Mouse (Mus musculus) CH12.LX (cell line): ENCODE results near the gene Olfr1094. TPM values are rescaled to one million over a fixed set of nuclear protein-coding genes. Genes with fewer than 3 reads are reported as not detected.

Experiments
- DNase-seq: peaks from one replicate; pipeline ENCODE4 v3.0.0-alpha.2; 2013; ENCODE audit errors: extremely low read depth
- H3K27ac ChIP-seq: 2 replicates; pipeline ENCODE4 v1.5.1; 2012; ENCODE audit warnings: low read depth, mild to moderate bottlenecking, control low read depth, moderate library complexity; ENCODE audit not compliant: insufficient read depth
- H3K27me3 ChIP-seq: replicated peaks from 2 replicates; pipeline ENCODE3; 2012; ENCODE audit warnings: inconsistent platforms
- H3K36me3 ChIP-seq, 2 experiments: replicated peaks in 1 of 2; 2 replicates each; pipeline versions ENCODE3 to v1.6.1; 2012; ENCODE audit warnings: inconsistent platforms in 1 of 2, low read length in 1 of 2, mild to moderate bottlenecking in 1 of 2, mixed read lengths in 1 of 2, moderate library complexity in 1 of 2; ENCODE audit not compliant: control insufficient read depth in 1 of 2, insufficient read depth in 1 of 2
- H3K4me1 ChIP-seq, 2 experiments: 2 replicates each; pipeline ENCODE4 v1.6.1; 2012; ENCODE audit warnings: inconsistent platforms in 1 of 2, moderate library complexity in 1 of 2; ENCODE audit not compliant: insufficient read depth in 2 of 2, control insufficient read depth in 1 of 2
- H3K4me2 ChIP-seq: 2 replicates; pipeline ENCODE4 v1.6.1; 2012; ENCODE audit warnings: low read depth, mild to moderate bottlenecking, control low read depth; ENCODE audit not compliant: poor library complexity, insufficient read depth, severe bottlenecking
- H3K4me3 ChIP-seq, 3 experiments: fragments of 150-350 bp in 1 of 3; sonication (generic) in 1 of 3; replicated peaks in 1 of 3; 2 replicates each; pipeline versions ENCODE3 to v1.5.1; 2011 to 2012; ENCODE audit warnings: low read depth in 2 of 3, low read length in 2 of 3, mild to moderate bottlenecking in 2 of 3, moderate library complexity in 2 of 3, control low read depth in 1 of 3, improper control_type of control experiment in 1 of 3, inconsistent platforms in 1 of 3, mixed read lengths in 1 of 3; ENCODE audit not compliant: poor library complexity in 1 of 3
- H3K79me2 ChIP-seq: replicated peaks from 2 replicates; pipeline ENCODE4 v1.6.1; 2012; ENCODE audit warnings: mild to moderate bottlenecking, moderate library complexity; ENCODE audit not compliant: control insufficient read depth, poor library complexity, insufficient read depth, severe bottlenecking; ENCODE audit errors: extremely low read depth
- H3K9ac ChIP-seq: 2 replicates; pipeline ENCODE4 v1.6.1; 2012; ENCODE audit warnings: low read depth, mild to moderate bottlenecking, control low read depth, moderate library complexity; ENCODE audit not compliant: insufficient read depth
- H3K9me3 ChIP-seq: replicated peaks from 2 replicates; pipeline ENCODE3; 2012; ENCODE audit warnings: low read length, inconsistent platforms, mixed read lengths
- BHLHE40 ChIP-seq: IDR thresholded peaks from 2 replicates; pipeline ENCODE4 v1.6.1; 2011; ENCODE audit warnings: mild to moderate bottlenecking, low read depth, low read length, improper control_type of control experiment
- CHD1 ChIP-seq: IDR thresholded peaks from 2 replicates; pipeline ENCODE4 v1.6.1; 2012; ENCODE audit warnings: low read depth, low read length, improper control_type of control experiment, inconsistent platforms
- CHD2 ChIP-seq: IDR thresholded peaks from 2 replicates; pipeline ENCODE4 v1.6.1; 2011; ENCODE audit warnings: low read length, improper control_type of control experiment
- EP300 ChIP-seq: IDR thresholded peaks from 2 replicates; pipeline ENCODE4 v1.6.1; 2011; ENCODE audit warnings: low read length, improper control_type of control experiment
- ETS1 ChIP-seq: conservative IDR thresholded peaks from 2 replicates; pipeline ENCODE4 v1.6.1; 2012; ENCODE audit warnings: low read depth, mild to moderate bottlenecking, inconsistent platforms, low read length, improper control_type of control experiment, moderate library complexity
- HCFC1 ChIP-seq: IDR thresholded peaks from 2 replicates; pipeline ENCODE4 v1.6.1; 2012; ENCODE audit warnings: low read depth, mild to moderate bottlenecking, inconsistent platforms, low read length, improper control_type of control experiment
- IRF4 ChIP-seq: IDR thresholded peaks from 2 replicates; pipeline ENCODE4 v1.6.1; 2014; ENCODE audit warnings: low read depth, mild to moderate bottlenecking, inconsistent platforms, low read length, improper control_type of control experiment
- JUN ChIP-seq: IDR thresholded peaks from 2 replicates; pipeline ENCODE4 v1.6.1; 2011; ENCODE audit warnings: low read depth, mild to moderate bottlenecking, low read length, improper control_type of control experiment, moderate library complexity; ENCODE audit not compliant: insufficient read depth
- KAT2A ChIP-seq: IDR thresholded peaks from 2 replicates; pipeline ENCODE4 v1.6.1; 2012; ENCODE audit warnings: low read length, improper control_type of control experiment, inconsistent platforms; ENCODE audit not compliant: insufficient replicate concordance
- MEF2A ChIP-seq: IDR thresholded peaks from 2 replicates; pipeline ENCODE4 v1.6.1; 2014; ENCODE audit warnings: low read depth, mild to moderate bottlenecking, inconsistent platforms, low read length, improper control_type of control experiment, borderline replicate concordance
- MXI1 ChIP-seq: IDR thresholded peaks from 2 replicates; pipeline ENCODE4 v1.6.1; 2011; ENCODE audit warnings: mild to moderate bottlenecking, low read depth, low read length, improper control_type of control experiment
- NELFE ChIP-seq: IDR thresholded peaks from 2 replicates; pipeline ENCODE4 v1.6.1; 2011; ENCODE audit warnings: low read depth, low read length, improper control_type of control experiment
- POLR2A ChIP-seq: IDR thresholded peaks from 2 replicates; pipeline ENCODE4 v1.6.1; 2011; ENCODE audit warnings: low read depth, mild to moderate bottlenecking, improper control_type of control experiment, low read length
- POLR2AphosphoS2 ChIP-seq: IDR thresholded peaks from 2 replicates; pipeline ENCODE4 v1.6.1; 2011; ENCODE audit warnings: low read depth, low read length, improper control_type of control experiment
- RAD21 ChIP-seq: IDR thresholded peaks from 2 replicates; pipeline ENCODE4 v1.6.1; 2011; ENCODE audit warnings: low read depth, mild to moderate bottlenecking, low read length, improper control_type of control experiment, moderate library complexity
- SIN3A ChIP-seq: IDR thresholded peaks from 2 replicates; pipeline ENCODE4 v1.6.1; 2012; ENCODE audit warnings: low read length, improper control_type of control experiment, inconsistent platforms
- SMC3 ChIP-seq: IDR thresholded peaks from 2 replicates; pipeline ENCODE4 v1.6.1; 2011; ENCODE audit warnings: low read depth, low read length, improper control_type of control experiment
- TBP ChIP-seq: conservative IDR thresholded peaks from 2 replicates; pipeline ENCODE4 v1.6.1; 2011; ENCODE audit warnings: low read depth, low read length, improper control_type of control experiment
- TCF12 ChIP-seq: IDR thresholded peaks from 2 replicates; pipeline ENCODE4 v1.6.1; 2014; ENCODE audit warnings: low read depth, mild to moderate bottlenecking, inconsistent platforms, low read length, improper control_type of control experiment
- UBTF ChIP-seq: IDR thresholded peaks from 2 replicates; pipeline ENCODE4 v1.6.1; 2012; ENCODE audit warnings: low read depth, mild to moderate bottlenecking, inconsistent platforms, low read length, improper control_type of control experiment, moderate library complexity
- USF1 ChIP-seq: IDR thresholded peaks from 2 replicates; pipeline ENCODE4 v1.6.1; 2014; ENCODE audit warnings: low read depth, mild to moderate bottlenecking, inconsistent platforms, low read length, improper control_type of control experiment
- USF2 ChIP-seq: conservative IDR thresholded peaks from 2 replicates; pipeline ENCODE4 v1.6.1; 2011; ENCODE audit warnings: low read depth, low read length, improper control_type of control experiment
- ZC3H11A ChIP-seq: IDR thresholded peaks from 2 replicates; pipeline ENCODE4 v1.6.1; 2012; ENCODE audit warnings: low read depth, mild to moderate bottlenecking, inconsistent platforms, low read length, improper control_type of control experiment
- ZNF384 ChIP-seq: IDR thresholded peaks from 2 replicates; pipeline ENCODE4 v1.6.1; 2012; ENCODE audit warnings: low read depth, low read length, improper control_type of control experiment, inconsistent platforms
- dilution Hi-C: fragments of 300-500 bp; cut with MboI; formaldehyde crosslinking; loops from 2 replicates; pipeline ENCODE4 v1.14.3; 2020; ENCODE audit warnings: low sequenced_read_pairs; ENCODE audit not compliant: extremely low pct_unique_long_range_greater_than_20kb, extremely low pct_ligation_motif_present
- in situ Hi-C: fragments of 300-500 bp; cut with MboI; formaldehyde crosslinking; loops from 3 replicates; pipeline ENCODE4 v1.14.3; 2019; ENCODE audit warnings: low sequenced_read_pairs, low pct_ligation_motif_present, low pct_unique_long_range_greater_than_20kb, mixed read lengths
- polyA plus RNA-seq: library from polyadenylated mRNA; unstranded; fragments of >175 nt; gene quantifications from 2 replicates; pipeline ENCODE4 v1.2.1, GENCODE M21; 2012; ENCODE audit warnings: low read depth; ENCODE audit not compliant: insufficient read length
- total RNA-seq, 2 experiments: library from RNA; depleted of rRNA; stranded (reverse); fragments of 300-350 nt in 1 of 2; fragments of >200 nt in 1 of 2; gene quantifications; 2 replicates each; pipeline ENCODE4 v1.2.3; 2012 to 2014

Olfr1094 gene
- total RNA-seq (2012; rRNA removed), result not detected in 2 replicates
- not detected in 2 replicates for total RNA-seq (2014; rRNA removed)
- not detected in 2 replicates for polyA plus RNA-seq

- Histone ChIP-seq H3K4me3 (no peak within 1 kb of the TSS), H3K9me3 (peaks cover 7% of the 10 kb centered on the region), H3K79me2 (no peaks in the 10 kb centered on the region), H3K4me1 (no peaks in the 10 kb centered on the region), H3K27me3 (no peaks in the 10 kb centered on the region), H3K4me2 (no peak within 1 kb of the TSS), H3K9ac (no peak within 1 kb of the TSS), H3K36me3 (no peaks in the 10 kb centered on the region)
- DNase-seq, result no peak
- dilution Hi-C loops, result no loop called here
- TF ChIP-seq HCFC1 (no peak), CHD2 (no peak), CHD1 (no peak), USF2 (no peak), NELFE (no peak), ETS1 (no peak), SMC3 (no peak), POLR2A (no peak), JUN (no peak), MEF2A (no peak)
- TF ChIP-seq, all 38 proteins: peak for 0
- H3K27ac ChIP-seq, result no peak within 1 kb of the TSS
- in situ Hi-C loops, result no loop called here
Measured at GRCm38 (mm10) chr2:86824363-86824762, at the start of gene Olfr1094. TSS of gene Olfr1094 (plus strand) at chr2:86824663.

- H3K27ac ChIP-seq, result no peak within 1 kb of the TSS
- in situ Hi-C loops, result no loop called here
- dilution Hi-C loops, result no loop called here
- TF ChIP-seq SIN3A (no peak), IRF4 (no peak), EP300 (no peak), USF1 (no peak), POLR2A (no peak), HCFC1 (no peak), USF2 (no peak)
- no peak within 1 kb of the TSS for H3K4me3 ChIP-seq
- peaks cover 7% of the 10 kb centered on the region for H3K9me3 ChIP-seq
- DNase-seq, result no peak
- H3K4me2 ChIP-seq, result no peak within 1 kb of the TSS
- no peaks in the 10 kb centered on the region for H3K79me2 ChIP-seq
- no peaks in the 10 kb centered on the region for H3K4me1 ChIP-seq
- H3K27me3 ChIP-seq, result no peaks in the 10 kb centered on the region
- no peak within 1 kb of the TSS for H3K9ac ChIP-seq
- no peaks in the 10 kb centered on the region for H3K36me3 ChIP-seq
Measured at GRCm38 (mm10) chr2:86782179-86782578, 42.3 kb upstream of the Olfr1094 start, which contains the start of gene Olfr1093. TSS of gene Olfr1093 (plus strand) at chr2:86782479.

- no peak for TF ChIP-seq ZC3H11A
- TF ChIP-seq JUN, result no peak
- TF ChIP-seq TBP, result no peak
- TF ChIP-seq KAT2A, result no peak
- TF ChIP-seq BHLHE40, result no peak
- TF ChIP-seq UBTF, result no peak
- no peak for TF ChIP-seq NELFE
- TF ChIP-seq ZNF384, result no peak
- no peak for TF ChIP-seq POLR2AphosphoS2
- TF ChIP-seq RAD21, result no peak
- TF ChIP-seq TCF12, result no peak
- TF ChIP-seq CHD1, result no peak
- no peak for TF ChIP-seq SIN3A
- TF ChIP-seq SMC3, result no peak
- TF ChIP-seq USF2, result no peak
- no peak for TF ChIP-seq IRF4
- TF ChIP-seq MXI1, result no peak
- TF ChIP-seq, all 38 proteins: peak for 0
- in situ Hi-C loops, result no loop called here
- no peak for DNase-seq
- H3K4me3 ChIP-seq, result no peak within 1 kb of the TSS
- H3K4me1 ChIP-seq, result no peaks in the 10 kb centered on the region
- H3K9me3 ChIP-seq, result no peaks in the 10 kb centered on the region
- H3K79me2 ChIP-seq, result no peaks in the 10 kb centered on the region
- no peak within 1 kb of the TSS for H3K27ac ChIP-seq
- no peak within 1 kb of the TSS for H3K4me2 ChIP-seq
- H3K9ac ChIP-seq, result no peak within 1 kb of the TSS
- no peaks in the 10 kb centered on the region for H3K27me3 ChIP-seq
- H3K36me3 ChIP-seq, result no peaks in the 10 kb centered on the region
- dilution Hi-C loops, result no loop called here
Measured at GRCm38 (mm10) chr2:86809918-86810317, 14.5 kb upstream of the Olfr1094 start, which contains the start of gene Olfr141. TSS of gene Olfr141 (minus strand) at chr2:86810018.
